Mouse (Mus musculus) heart, embryonic 11.5 days (tissue): Measurements from ENCODE around the gene Syngr3. TPM values are rescaled to one million over a fixed set of nuclear protein-coding genes. Genes with fewer than 3 reads are reported as not detected.

Source experiments
- ATAC-seq: fragments of 200-750 bp; cut with Nextera tagmentation; replicated peaks from 2 replicates; pipeline ENCODE4 v1.8.0; 2017; ENCODE audit warnings: moderate library complexity; ENCODE audit not compliant: insufficient number of reproducible peaks, low FRiP score, low TSS enrichment
- H3K27ac ChIP-seq: fragments of 300-500 bp; sonication (generic); 2 replicates; pipeline ENCODE4 v1.5.1; 2014; ENCODE audit warnings: mild to moderate bottlenecking, low read depth, low read length
- H3K27me3 ChIP-seq: fragments of 300-500 bp; sonication (generic); 2 replicates; pipeline ENCODE4 v1.6.1; 2014; ENCODE audit warnings: mild to moderate bottlenecking, low read length, mixed read lengths; ENCODE audit not compliant: control insufficient read depth, insufficient read depth
- H3K36me3 ChIP-seq: fragments of 300-500 bp; sonication (generic); 2 replicates; pipeline ENCODE4 v1.6.1; 2014; ENCODE audit warnings: mild to moderate bottlenecking, low read length, moderate library complexity, mixed read lengths; ENCODE audit not compliant: control insufficient read depth, insufficient read depth
- H3K4me1 ChIP-seq: fragments of 300-500 bp; sonication (generic); 2 replicates; pipeline ENCODE4 v1.6.1; 2014; ENCODE audit warnings: low read length; ENCODE audit not compliant: control insufficient read depth, insufficient read depth
- H3K4me2 ChIP-seq: fragments of 300-500 bp; sonication (generic); 2 replicates; pipeline ENCODE4 v1.6.1; 2014; ENCODE audit warnings: mild to moderate bottlenecking, moderate library complexity
- H3K4me3 ChIP-seq: fragments of 300-500 bp; sonication (generic); 2 replicates; pipeline ENCODE4 v1.5.1; 2014; ENCODE audit warnings: low read depth, low read length
- H3K9ac ChIP-seq: fragments of 300-500 bp; sonication (generic); 2 replicates; pipeline ENCODE4 v1.6.1; 2014; ENCODE audit warnings: mild to moderate bottlenecking, low read depth, low read length, moderate library complexity
- H3K9me3 ChIP-seq: fragments of 300-500 bp; sonication (generic); replicated peaks from 2 replicates; pipeline ENCODE4 v1.6.1; 2016; ENCODE audit warnings: low read length; ENCODE audit not compliant: control insufficient read depth
- WGBS: fragments of 180-500 bp; shearing (Covaris S2); extraction: QIAGEN DNeasy Blood & Tissue Kit; methylation state at CpG from one replicate; pipeline ENCODE4 v1.1.7; 2014; ENCODE audit not compliant: insufficient replicate concordance; 5-methylcytosine and 5-hydroxymethylcytosine counted together
- polyA plus RNA-seq: library from polyadenylated mRNA; unstranded; fragments of >200 nt; fragmentation: Nextera tagmentation; extraction: Ambion mirVana; gene quantifications from 2 replicates; pipeline ENCODE4 v1.2.1, GENCODE M21; 2014

Gene Syngr3
- polyA plus RNA-seq = 0.39 and 0.65 TPM in 2 replicates

DNA sequence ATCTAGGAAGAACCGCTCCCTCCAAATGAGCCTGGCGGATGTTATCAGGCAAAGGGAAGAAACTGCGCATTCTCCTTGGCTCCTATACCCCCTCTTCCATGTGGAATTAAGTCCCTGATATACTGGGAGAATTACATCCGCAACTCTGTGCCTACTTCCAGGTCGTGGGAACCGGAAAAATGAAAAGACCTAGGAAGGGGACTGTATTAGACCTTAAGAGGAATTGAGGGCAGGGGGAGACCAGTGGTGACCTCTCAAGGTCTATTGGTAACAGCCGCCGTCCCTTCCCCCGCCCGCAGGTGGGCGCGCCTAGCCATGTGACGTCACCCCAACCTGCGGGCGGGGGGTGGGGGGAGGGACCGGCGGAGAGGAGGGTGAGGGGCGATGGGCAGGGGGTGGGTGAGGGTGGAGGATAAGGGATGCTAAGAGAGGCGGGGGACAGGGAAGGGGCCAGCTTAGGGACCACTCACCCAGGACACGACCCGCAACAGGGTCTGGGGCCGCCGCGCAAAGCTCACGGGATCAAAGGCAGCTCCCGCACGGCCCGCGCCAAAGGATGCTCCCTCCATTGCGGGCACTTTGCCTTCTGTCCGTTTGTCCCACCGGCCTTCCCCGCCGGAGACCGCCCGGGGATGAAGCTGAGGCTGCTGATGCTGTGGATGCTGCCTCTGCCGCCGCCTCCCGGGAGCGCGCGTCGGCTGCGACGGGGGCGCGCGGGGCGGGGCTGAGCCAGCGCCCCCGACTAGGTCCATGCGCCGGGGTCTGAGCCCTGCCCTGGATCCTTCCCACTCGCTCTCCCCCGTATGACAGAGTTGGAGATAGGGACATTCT lies at the start of gene Syngr3:
Syngr3 (minus strand) TSS at position 705 of the 831 bp plus-strand sequence.
- ATAC-seq = no peak

GRCm38 (mm10) chr17:24738238-24738637 lies 48.5 kb upstream of the Syngr3 start:
- WGBS = 84% methylated on average over 4 of the region's 4 CpGs
- H3K9ac ChIP-seq = no peak overlapping the region
- H3K4me2 ChIP-seq = no peak overlapping the region
- H3K27me3 ChIP-seq = no peaks in the 10 kb centered on the region
- H3K27ac ChIP-seq = no peak overlapping the region
- peaks cover 8% of the 10 kb centered on the region for H3K4me1 ChIP-seq
- H3K36me3 ChIP-seq = no peaks in the 10 kb centered on the region
- H3K9me3 ChIP-seq = no peaks in the 10 kb centered on the region
- ATAC-seq = no peak
- H3K4me3 ChIP-seq = no peak overlapping the region

More for the DNA sequence above, at the start of gene Syngr3:
- Histone ChIP-seq H3K9me3 (no peaks in the 10 kb centered on the region), H3K36me3 (0 out of 2 replicates have a peak, but pooled peaks cover 5% of the 10 kb centered on the region), H3K4me1 (peaks cover 8% of the 10 kb centered on the region), H3K9ac (peak within 1 kb of the TSS; percentile 47), H3K27ac (no peak within 1 kb of the TSS), H3K4me3 (peak within 1 kb of the TSS; percentile 64), H3K4me2 (peak within 1 kb of the TSS; percentile 91), H3K27me3 (peaks cover 45% of the 10 kb centered on the region)
- WGBS = under 1% methylated on average over 55 of the region's 55 CpGs

DNA sequence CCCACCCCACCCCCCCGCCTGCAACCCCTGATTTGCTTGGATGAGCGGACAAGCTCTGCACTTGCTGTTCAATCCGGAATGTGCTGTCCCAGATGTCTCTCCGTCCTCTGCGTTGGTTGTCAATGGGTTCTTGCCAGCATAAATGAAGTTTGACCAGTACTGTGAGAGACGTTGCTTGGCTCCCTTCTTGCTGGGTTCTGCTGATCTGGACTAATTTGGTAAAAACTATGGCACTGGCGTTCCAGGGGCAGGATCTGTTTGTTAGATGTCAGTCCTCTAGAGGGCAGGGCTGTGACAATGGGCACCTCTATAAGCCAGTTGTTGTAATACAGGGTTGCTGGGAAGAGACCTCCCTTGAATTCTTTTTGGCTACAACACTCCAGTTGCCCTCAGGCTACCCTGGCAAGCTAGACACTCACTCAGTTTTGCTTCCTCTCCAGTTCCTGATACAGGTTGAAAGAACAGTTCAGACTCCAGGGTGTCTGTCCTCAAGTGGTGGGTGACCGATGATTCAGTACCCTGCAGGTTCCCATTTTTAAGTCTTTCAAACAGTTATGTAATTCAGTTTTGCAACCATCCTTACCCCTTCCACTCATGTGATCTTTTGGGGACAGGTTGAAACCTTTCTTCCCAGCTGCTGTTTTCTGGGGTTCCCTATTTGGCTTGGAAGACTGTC lies 47.5 kb upstream of the Syngr3 start:
- peak overlapping the region; percentile 78 for H3K9ac ChIP-seq
- no peak for ATAC-seq
- H3K4me1 ChIP-seq = peaks cover 10% of the 10 kb centered on the region
- no peaks in the 10 kb centered on the region for H3K9me3 ChIP-seq
- peak overlapping the region; percentile 73 for H3K4me3 ChIP-seq
- no peaks in the 10 kb centered on the region for H3K36me3 ChIP-seq
- H3K4me2 ChIP-seq = peak overlapping the region; percentile 94
- 24% methylated on average over 8 of the region's 8 CpGs for WGBS
- no peak overlapping the region for H3K27ac ChIP-seq
- no peaks in the 10 kb centered on the region for H3K27me3 ChIP-seq

GRCm38 (mm10) chr17:24736330-24737051 lies 46.7 kb upstream of the Syngr3 start, which contains the start of gene Msrb1:
Gene Msrb1, plus strand, starts transcription at chr17:24736642.
- peaks cover 14% of the 10 kb centered on the region for H3K4me1 ChIP-seq
- WGBS = under 1% methylated on average over 29 of the region's 29 CpGs
- peak; percentile 93 for ATAC-seq

GRCm38 (mm10) chr17:24735446-24735845 lies 45.7 kb upstream of the Syngr3 start:
- no peak overlapping the region for H3K9ac ChIP-seq
- peaks cover 14% of the 10 kb centered on the region for H3K4me1 ChIP-seq
- no peaks in the 10 kb centered on the region for H3K27me3 ChIP-seq
- WGBS = 86% methylated on average over 7 of the region's 7 CpGs
- no peak for ATAC-seq
- peak overlapping the region; percentile 94 for H3K4me2 ChIP-seq
- H3K4me3 ChIP-seq = no peak overlapping the region
- H3K36me3 ChIP-seq = no peaks in the 10 kb centered on the region
- H3K9me3 ChIP-seq = no peaks in the 10 kb centered on the region
- H3K27ac ChIP-seq = no peak overlapping the region

More at GRCm38 (mm10) chr17:24736330-24737051, 46.7 kb upstream of the Syngr3 start, which contains the start of gene Msrb1:
- H3K4me2 ChIP-seq = peak within 1 kb of the TSS; percentile 94
- no peaks in the 10 kb centered on the region for H3K36me3 ChIP-seq
- no peaks in the 10 kb centered on the region for H3K9me3 ChIP-seq
- peak within 1 kb of the TSS; percentile 73 for H3K4me3 ChIP-seq
- H3K27ac ChIP-seq = peak within 1 kb of the TSS; percentile 57
- no peaks in the 10 kb centered on the region for H3K27me3 ChIP-seq
- H3K9ac ChIP-seq = peak within 1 kb of the TSS; percentile 78

- ATAC-seq = no peak
- no peak overlapping the region for H3K27ac ChIP-seq
- no peaks in the 10 kb centered on the region for H3K27me3 ChIP-seq
- no peaks in the 10 kb centered on the region for H3K36me3 ChIP-seq
- H3K4me1 ChIP-seq = peaks cover 14% of the 10 kb centered on the region
- H3K4me2 ChIP-seq = no peak overlapping the region
- no peaks in the 10 kb centered on the region for H3K9me3 ChIP-seq
- WGBS = 68% methylated on average over 1 of the region's 1 CpGs
- H3K9ac ChIP-seq = no peak overlapping the region
- H3K4me3 ChIP-seq = no peak overlapping the region
Measured at GRCm38 (mm10) chr17:24734513-24734912, 44.8 kb upstream of the Syngr3 start.

GRCm38 (mm10) chr17:24733434-24734050 lies 43.8 kb upstream of the Syngr3 start:
- no peaks in the 10 kb centered on the region for H3K9me3 ChIP-seq
- no peak for ATAC-seq
- H3K27me3 ChIP-seq = no peaks in the 10 kb centered on the region
- H3K4me2 ChIP-seq = no peak overlapping the region
- no peak overlapping the region for H3K4me3 ChIP-seq
- no peak overlapping the region for H3K9ac ChIP-seq
- WGBS = 88% methylated on average over 21 of the region's 21 CpGs
- H3K27ac ChIP-seq = no peak overlapping the region
- no peaks in the 10 kb centered on the region for H3K36me3 ChIP-seq
- peaks cover 14% of the 10 kb centered on the region for H3K4me1 ChIP-seq
